ENCODE assay signal across 9 mouse cellular contexts in the genomic region with DNA sequence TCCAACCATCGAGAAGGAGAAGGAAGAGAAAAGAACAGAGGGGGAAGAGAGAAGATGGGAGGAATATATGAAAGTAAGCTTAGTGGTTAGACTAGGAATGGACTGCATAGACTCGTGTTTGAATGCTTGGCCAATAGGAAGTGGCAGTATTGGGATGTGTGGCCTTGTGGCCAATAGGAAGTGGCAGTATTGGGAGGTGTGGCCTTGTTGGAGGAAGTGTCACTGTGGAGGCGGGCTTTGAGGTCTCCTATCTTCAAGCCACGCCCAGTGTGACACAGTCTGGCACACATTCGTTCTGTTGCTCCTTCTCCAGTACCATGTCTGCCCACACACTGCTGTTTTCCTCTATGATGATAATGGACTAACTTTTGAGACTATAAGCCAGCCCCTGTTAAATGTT. TPM values are rescaled to one million over a fixed set of nuclear protein-coding genes. Genes with fewer than 3 reads are reported as not detected.
DNase-seq lines count a peak whose midpoint lies in the region; ATAC-seq and TF ChIP-seq lines count a peak whose summit lies in the region.
"Had no signal": no experiment of that assay in that cellular context is flagged by ENCODE, and none has a peak within 500 bp of the region (broad histone marks: within the 10 kb centered on the region; RNA-seq: fewer than 3 reads in every experiment).

No protein-coding gene starts in this region.

- no peak overlapping the region for H3K9ac ChIP-seq in kidney, embryonic 15.5 days
- no peak overlapping the region for H3K9ac ChIP-seq in liver, postnatal 0 days (replicated peaks)
- H3K9ac ChIP-seq in heart, embryonic 11.5 days (ENCODE audit: low read depth, low read length), result no peak overlapping the region

- H3K4me3 ChIP-seq in kidney, embryonic 15.5 days (replicated peaks), result no peak overlapping the region
- H3K4me3 ChIP-seq in liver, postnatal 0 days (ENCODE audit: low read depth, low read length), result no peak overlapping the region
- no peak overlapping the region for H3K4me3 ChIP-seq in heart, embryonic 11.5 days (ENCODE audit: low read depth, low read length)

- H3K27me3 ChIP-seq in kidney, embryonic 15.5 days, result no peaks in the 10 kb centered on the region
- no peaks in the 10 kb centered on the region for H3K27me3 ChIP-seq in liver, postnatal 0 days (ENCODE audit: insufficient read depth, low read length)
- no peaks in the 10 kb centered on the region for H3K27me3 ChIP-seq in heart, embryonic 11.5 days (ENCODE audit: control insufficient read depth, insufficient read depth, low read length)

- no peak for DNase-seq in kidney, postnatal 36 days
- DNase-seq in B cell, adult 2 months, result peak; percentile 40 to 48
- DNase-seq in adipocyte (ENCODE audit: low spot score), result peak; percentile 51
- peak; percentile 70 for DNase-seq in liver, postnatal 0 days
- DNase-seq in right cerebral cortex, postnatal 4 days, result no peak
- DNase-seq in frontal cortex, postnatal 25 days (ENCODE audit: low spot score in 2 of 2), result no peak
- DNase-seq: heart, adult 18-20 months had no signal

- peak; percentile 64; the same call in 1 of the 2 replicates for ATAC-seq in kidney, embryonic 15.5 days (replicated peaks; ENCODE audit: low FRiP score)
- peak; percentile 82 for ATAC-seq in liver, postnatal 0 days
- ATAC-seq in heart, embryonic 11.5 days (replicated peaks; ENCODE audit: insufficient number of reproducible peaks, low FRiP score, low TSS enrichment), result no peak; the same call in 1 of the 2 replicates

- no peak for TF ChIP-seq EP300 in liver, postnatal 0 days (IDR thresholded peaks at IDR 0.05; ENCODE audit: low read depth)

- H3K36me3 ChIP-seq in kidney, embryonic 15.5 days, result peaks cover 22% of the 10 kb centered on the region
- peaks cover 22% of the 10 kb centered on the region for H3K36me3 ChIP-seq in liver, postnatal 0 days (replicated peaks; ENCODE audit: insufficient read depth, low read length)
- H3K36me3 ChIP-seq in heart, embryonic 11.5 days (ENCODE audit: control insufficient read depth, insufficient read depth, low read length), result peaks cover 15% of the 10 kb centered on the region

- 74% methylated on average over 5 of the region's 5 CpGs for WGBS in kidney, embryonic 15.5 days
- WGBS in liver, postnatal 0 days (ENCODE audit: insufficient replicate concordance), result 62% methylated on average over 5 of the region's 5 CpGs
- WGBS in heart, embryonic 11.5 days (ENCODE audit: insufficient replicate concordance), result 69% methylated on average over 5 of the region's 5 CpGs

- no peak for TF ChIP-seq CTCF in liver, postnatal 0 days (IDR thresholded peaks at IDR 0.05; ENCODE audit: low read depth)

- no peak overlapping the region for H3K27ac ChIP-seq in kidney, embryonic 15.5 days
- H3K27ac ChIP-seq in liver, postnatal 0 days (ENCODE audit: low read depth), result no peak overlapping the region
- H3K27ac ChIP-seq in heart, embryonic 11.5 days (ENCODE audit: low read depth, low read length), result no peak overlapping the region

- no peak overlapping the region for H3K4me2 ChIP-seq in kidney, embryonic 15.5 days
- H3K4me2 ChIP-seq in liver, postnatal 0 days (ENCODE audit: low read depth, low read length), result no peak overlapping the region
- no peak overlapping the region for H3K4me2 ChIP-seq in heart, embryonic 11.5 days

- H3K9me3 ChIP-seq in kidney, embryonic 15.5 days (replicated peaks), result no peaks in the 10 kb centered on the region
- H3K9me3 ChIP-seq in liver, postnatal 0 days (ENCODE audit: low read length), result no peaks in the 10 kb centered on the region
- no peaks in the 10 kb centered on the region for H3K9me3 ChIP-seq in heart, embryonic 11.5 days (replicated peaks; ENCODE audit: control insufficient read depth, low read length)

- H3K4me1 ChIP-seq in kidney, embryonic 15.5 days, result no peaks in the 10 kb centered on the region
- H3K4me1 ChIP-seq in liver, postnatal 0 days (ENCODE audit: insufficient read depth), result 0 out of 2 replicates have a peak, but pooled peaks cover 2% of the 10 kb centered on the region
- no peaks in the 10 kb centered on the region for H3K4me1 ChIP-seq in heart, embryonic 11.5 days (ENCODE audit: control insufficient read depth, insufficient read depth, low read length)

RNA-seq across cellular contexts. Expression of gene Styk1, which starts 7.3 kb away (rescaled TPM):
- polyA plus RNA-seq in kidney, embryonic 15.5 days (2015; fragmentation: Nextera tagmentation; extraction: Ambion mirVana), result 3.7 and 3.9 TPM in 2 replicates
- 0.25 and 0.32 TPM in 2 replicates for polyA plus RNA-seq in liver, postnatal 0 days (2015; fragmentation: Nextera tagmentation; extraction: Ambion mirVana)
- 0.73 and 0.94 TPM in 2 replicates for polyA plus RNA-seq in heart, embryonic 11.5 days (2014; fragmentation: Nextera tagmentation; extraction: Ambion mirVana)

RNA-seq across cellular contexts. Expression of gene Ybx3, which starts 27.6 kb away (rescaled TPM):
- 50.3 and 62.9 TPM in 2 replicates for polyA plus RNA-seq in kidney, embryonic 15.5 days (2015; fragmentation: Nextera tagmentation; extraction: Ambion mirVana)
- polyA plus RNA-seq in liver, postnatal 0 days (2015; fragmentation: Nextera tagmentation; extraction: Ambion mirVana), result 38.9 and 67.2 TPM in 2 replicates
- polyA plus RNA-seq in heart, embryonic 11.5 days (2014; fragmentation: Nextera tagmentation; extraction: Ambion mirVana), result 50.8 and 58.4 TPM in 2 replicates

Comparison
In these comparisons a context has a peak if more than half of its experiments do, and no peak if none do; other contexts are left out.
1. DNase-seq: peak in B cell, adult 2 months (2 of 2), adipocyte (single experiment) and liver, postnatal 0 days (single experiment); none in kidney, postnatal 36 days (0 of 2), right cerebral cortex, postnatal 4 days (single experiment) and frontal cortex, postnatal 25 days (0 of 2).